Mouse (Mus musculus): ENCODE data around the gene Ear10. TPM values are rescaled to one million over a fixed set of nuclear protein-coding genes. Genes with fewer than 3 reads are reported as not detected.
A peak's percentile ranks its signal among the peaks of the same experiment; 100 is the strongest.
"Not testable (repeated sequence)": the region's sequence is repeated elsewhere in the genome, so short reads cannot be mapped to it uniquely, and the experiment has no call there.

The Ear10 gene
- not detected in 2 replicates for polyA plus RNA-seq (2015; fragmentation: Nextera tagmentation; extraction: Ambion mirVana)

DNA sequence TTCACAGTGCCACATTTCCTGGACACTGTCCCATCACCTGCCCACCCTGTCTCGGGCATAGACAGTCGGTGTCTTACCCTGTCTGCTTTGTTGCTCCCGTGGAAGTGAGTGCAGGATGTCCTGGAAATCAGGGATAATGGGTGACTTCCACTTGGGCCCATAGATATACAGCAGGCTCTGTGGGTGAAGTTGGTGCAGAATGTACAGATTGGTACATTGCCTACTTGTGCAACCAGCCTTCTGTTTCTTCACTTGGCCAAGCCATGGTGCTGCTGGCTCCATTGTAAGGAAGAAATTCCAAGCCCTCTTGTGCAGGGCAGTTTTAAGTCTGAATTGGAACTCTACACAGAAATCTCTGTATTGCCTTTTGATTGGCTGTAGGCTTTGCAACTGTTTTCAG is at the start of gene Ear10:
Ear10 (minus strand) TSS at position 101 of the 400 bp plus-strand sequence.
- H3K36me3 ChIP-seq (replicated peaks); H3K27ac ChIP-seq (replicated peaks); H3K4me1 ChIP-seq (replicated peaks); H3K9me3 ChIP-seq (replicated peaks); H3K9ac ChIP-seq; ATAC-seq (ENCODE audit: insufficient read depth); H3K27me3 ChIP-seq; H3K4me3 ChIP-seq (replicated peaks); H3K4me2 ChIP-seq: not testable (repeated sequence)
- WGBS (ENCODE audit: insufficient replicate concordance): 57% methylated on average over 3 of the region's 3 CpGs

GRCm38 (mm10) chr14:43956769-43957168 is 33.4 kb upstream of the Ear10 start, which contains the start of gene Ang5:
Ang5 (plus strand) TSS chr14:43957069.
- H3K4me2 ChIP-seq; H3K4me3 ChIP-seq (replicated peaks); H3K9ac ChIP-seq; ATAC-seq (ENCODE audit: insufficient read depth); H3K27me3 ChIP-seq; H3K27ac ChIP-seq (replicated peaks); H3K36me3 ChIP-seq (replicated peaks); H3K9me3 ChIP-seq (replicated peaks); H3K4me1 ChIP-seq (replicated peaks): not testable (repeated sequence)
- WGBS (ENCODE audit: insufficient replicate concordance): no CpG with 5 or more reads among the region's 2 CpGs

- H3K27ac ChIP-seq (replicated peaks); H3K4me3 ChIP-seq (replicated peaks); H3K4me2 ChIP-seq; ATAC-seq (ENCODE audit: insufficient read depth); H3K4me1 ChIP-seq (replicated peaks); H3K9ac ChIP-seq; H3K9me3 ChIP-seq (replicated peaks); H3K36me3 ChIP-seq (replicated peaks); H3K27me3 ChIP-seq: not testable (repeated sequence)
- no CpG with 5 or more reads among the region's 1 CpGs for WGBS (ENCODE audit: insufficient replicate concordance)
Observed at GRCm38 (mm10) chr14:43955074-43955473, 31.7 kb upstream of the Ear10 start.

GRCm38 (mm10) chr14:43953382-43953781 is 30.0 kb upstream of the Ear10 start:
- H3K27ac ChIP-seq (replicated peaks); H3K4me3 ChIP-seq (replicated peaks); H3K36me3 ChIP-seq (replicated peaks); H3K4me1 ChIP-seq (replicated peaks); H3K4me2 ChIP-seq; H3K27me3 ChIP-seq; H3K9me3 ChIP-seq (replicated peaks); H3K9ac ChIP-seq; ATAC-seq (ENCODE audit: insufficient read depth): not testable (repeated sequence)
- WGBS (ENCODE audit: insufficient replicate concordance): 2% methylated on average over 2 of the region's 2 CpGs

DNA sequence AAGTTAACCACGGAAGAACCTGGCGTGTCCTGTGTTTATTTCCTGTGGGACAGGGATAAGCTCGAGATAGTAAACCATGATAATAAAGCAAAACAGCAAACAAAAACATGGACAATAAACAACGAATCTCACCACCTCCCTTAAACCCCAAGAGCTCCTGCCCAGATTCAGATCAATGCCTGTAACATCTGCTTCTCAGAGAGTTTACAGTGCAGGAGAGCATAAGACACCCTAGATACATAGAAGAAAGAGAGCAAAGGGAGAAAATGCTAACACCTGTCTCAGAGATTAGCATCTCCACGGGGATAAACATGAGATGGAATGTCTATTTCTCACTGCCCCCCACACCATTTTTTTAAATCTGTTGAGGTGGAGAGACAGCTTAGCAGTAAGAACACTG is 10.0 kb upstream of the Ear10 start:
- 43% methylated on average over 5 of the region's 5 CpGs for WGBS (ENCODE audit: insufficient replicate concordance)

DNA sequence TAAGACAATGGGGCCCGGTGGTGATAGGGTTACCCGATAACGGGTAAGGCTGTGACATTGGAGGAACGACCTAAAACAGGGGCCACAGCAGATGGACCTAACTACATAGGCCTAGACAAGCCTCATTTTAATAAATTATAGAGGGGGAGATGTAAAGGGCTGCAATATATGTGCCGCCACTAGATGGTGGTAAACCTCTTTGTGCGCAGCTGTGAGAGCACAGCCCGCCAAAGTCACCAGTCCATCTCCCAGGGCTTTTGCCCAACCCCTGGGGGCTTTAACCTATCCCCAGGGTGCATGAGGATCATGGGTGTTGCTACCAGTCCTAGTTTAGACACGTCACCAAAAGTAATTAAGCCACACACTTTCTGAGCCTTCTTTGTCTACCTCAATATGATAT is 9.6 kb upstream of the Ear10 start:
- H3K4me2 ChIP-seq; H3K27me3 ChIP-seq; ATAC-seq (ENCODE audit: insufficient read depth); H3K4me3 ChIP-seq (replicated peaks); H3K9me3 ChIP-seq (replicated peaks); H3K9ac ChIP-seq; H3K36me3 ChIP-seq (replicated peaks); H3K27ac ChIP-seq (replicated peaks): not testable (repeated sequence)
- H3K4me1 ChIP-seq (replicated peaks): peaks cover 15% of the 10 kb centered on the region
- WGBS (ENCODE audit: insufficient replicate concordance): 10% methylated on average over 8 of the region's 8 CpGs

More for the DNA sequence above, 10.0 kb upstream of the Ear10 start:
- H3K9me3 ChIP-seq (replicated peaks); H3K9ac ChIP-seq; H3K27me3 ChIP-seq; ATAC-seq (ENCODE audit: insufficient read depth); H3K4me3 ChIP-seq (replicated peaks); H3K27ac ChIP-seq (replicated peaks); H3K4me2 ChIP-seq; H3K36me3 ChIP-seq (replicated peaks): not testable (repeated sequence)
- peaks cover 15% of the 10 kb centered on the region for H3K4me1 ChIP-seq (replicated peaks)

DNA sequence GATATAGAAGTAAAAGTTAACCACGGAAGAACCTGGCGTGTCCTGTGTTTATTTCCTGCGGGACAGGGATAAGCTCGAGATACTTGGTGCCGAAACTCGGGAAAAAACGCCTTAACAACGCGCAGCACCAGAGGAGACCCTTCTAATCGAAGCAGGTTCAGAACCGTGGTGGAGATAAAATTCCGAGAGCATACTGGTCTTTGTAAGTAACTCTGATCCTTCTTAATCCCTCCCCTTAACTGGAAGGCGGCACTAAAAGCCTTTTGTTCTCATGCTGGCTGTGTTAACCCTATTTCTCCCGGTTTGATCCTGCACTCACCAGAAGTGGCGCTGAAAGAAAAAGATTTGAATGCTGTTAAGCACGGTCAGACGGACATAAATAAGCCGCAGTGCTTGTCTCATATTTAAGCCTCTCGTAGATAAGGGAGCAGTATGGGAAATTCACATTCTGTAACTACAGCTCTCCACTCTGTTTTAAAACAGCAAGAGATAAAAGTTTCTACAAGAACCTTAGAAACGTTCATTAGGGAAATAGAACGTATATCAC is 2.1 kb upstream of the Ear10 start:
- Histone ChIP-seq H3K27ac (replicated peaks) (peak overlapping the region; percentile 66), H3K4me2 (peak overlapping the region; percentile 72), H3K4me3 (replicated peaks) (peak overlapping the region; percentile 60), H3K9ac (peak overlapping the region; percentile 51)
- not testable (repeated sequence) for H3K4me1 ChIP-seq (replicated peaks); H3K9me3 ChIP-seq (replicated peaks); H3K27me3 ChIP-seq; H3K36me3 ChIP-seq (replicated peaks)
- peak; percentile 58; the same call in 1 of the 2 replicates for ATAC-seq (ENCODE audit: insufficient read depth)
- 7% methylated on average over 21 of the region's 21 CpGs for WGBS (ENCODE audit: insufficient replicate concordance)

DNA sequence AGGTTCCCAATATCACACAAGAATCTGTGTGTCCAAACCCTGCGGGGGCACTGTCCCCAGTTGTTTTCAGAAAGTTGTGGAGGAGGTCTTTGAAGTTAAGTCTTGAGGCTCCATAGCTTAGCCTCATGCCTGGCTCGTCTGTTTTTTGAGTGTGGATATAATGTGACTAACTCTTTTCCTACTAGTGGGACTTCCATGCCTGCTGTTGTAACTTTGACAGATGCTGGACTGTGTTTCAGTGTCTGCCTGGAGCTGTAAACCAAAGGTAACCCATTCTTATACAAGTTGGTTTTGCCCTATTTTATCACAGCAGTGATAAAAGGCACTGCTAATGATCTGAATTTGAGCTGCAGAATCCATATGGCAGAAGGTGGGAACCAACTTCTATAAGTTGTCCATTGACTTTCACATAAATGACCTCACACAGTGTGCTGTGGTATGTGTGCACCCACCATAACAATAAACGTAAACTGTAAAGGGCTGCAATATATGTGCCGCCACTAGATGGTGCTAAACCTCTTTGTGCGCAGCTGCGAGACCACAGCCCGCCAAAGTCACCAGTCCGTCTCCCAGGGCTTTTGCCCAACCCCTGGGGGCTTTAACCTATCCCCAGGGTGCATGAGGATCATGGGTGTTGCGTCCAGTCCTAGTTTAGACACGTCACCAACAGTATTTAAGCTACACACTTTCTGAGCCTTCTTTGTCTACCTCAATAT is 1.5 kb upstream of the Ear10 start, which contains the start of gene Gm8113:
Gm8113 (plus strand) TSS at position 703 of the 716 bp plus-strand sequence.
- Histone ChIP-seq H3K4me3 (replicated peaks) (peak within 1 kb of the TSS; percentile 60), H3K9ac (peak within 1 kb of the TSS; percentile 51), H3K27ac (replicated peaks) (peak within 1 kb of the TSS; percentile 66), H3K4me2 (peak within 1 kb of the TSS; percentile 72)
- H3K9me3 ChIP-seq (replicated peaks); H3K4me1 ChIP-seq (replicated peaks); H3K36me3 ChIP-seq (replicated peaks); H3K27me3 ChIP-seq: not testable (repeated sequence)
- peak; percentile 84 for ATAC-seq (ENCODE audit: insufficient read depth)
- WGBS (ENCODE audit: insufficient replicate concordance): 8% methylated on average over 10 of the region's 10 CpGs

- H3K4me2 ChIP-seq; ATAC-seq (ENCODE audit: insufficient read depth); H3K27me3 ChIP-seq; H3K9me3 ChIP-seq (replicated peaks); H3K4me1 ChIP-seq (replicated peaks); H3K27ac ChIP-seq (replicated peaks); H3K4me3 ChIP-seq (replicated peaks); H3K9ac ChIP-seq; H3K36me3 ChIP-seq (replicated peaks): not testable (repeated sequence)
Observed at GRCm38 (mm10) chr14:43918214-43918613, 5.1 kb downstream of the Ear10 start.

DNA sequence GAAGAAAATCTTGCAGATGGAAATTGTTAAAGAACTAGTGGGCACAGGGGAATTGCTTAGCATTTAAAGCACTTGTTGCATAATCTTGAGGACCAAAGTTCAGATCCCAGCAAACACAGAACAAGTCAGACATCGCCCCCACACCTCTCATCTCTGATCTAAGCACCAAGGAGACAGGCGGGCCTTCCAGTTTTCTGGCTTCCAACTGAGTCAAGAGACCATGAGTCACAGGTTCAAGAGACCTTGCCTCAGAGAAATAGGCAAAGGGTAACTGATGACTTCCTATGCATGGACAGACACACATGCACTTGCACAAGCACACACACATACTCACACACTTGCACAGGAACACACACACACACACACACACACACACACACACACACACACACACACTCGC is 24.8 kb downstream of the Ear10 start:
- not testable (repeated sequence) for H3K4me2 ChIP-seq; H3K27ac ChIP-seq (replicated peaks); H3K27me3 ChIP-seq; H3K9ac ChIP-seq; H3K9me3 ChIP-seq (replicated peaks); H3K4me1 ChIP-seq (replicated peaks); H3K36me3 ChIP-seq (replicated peaks); ATAC-seq (ENCODE audit: insufficient read depth); H3K4me3 ChIP-seq (replicated peaks)
- WGBS (ENCODE audit: insufficient replicate concordance): 62% methylated on average over 3 of the region's 3 CpGs

DNA sequence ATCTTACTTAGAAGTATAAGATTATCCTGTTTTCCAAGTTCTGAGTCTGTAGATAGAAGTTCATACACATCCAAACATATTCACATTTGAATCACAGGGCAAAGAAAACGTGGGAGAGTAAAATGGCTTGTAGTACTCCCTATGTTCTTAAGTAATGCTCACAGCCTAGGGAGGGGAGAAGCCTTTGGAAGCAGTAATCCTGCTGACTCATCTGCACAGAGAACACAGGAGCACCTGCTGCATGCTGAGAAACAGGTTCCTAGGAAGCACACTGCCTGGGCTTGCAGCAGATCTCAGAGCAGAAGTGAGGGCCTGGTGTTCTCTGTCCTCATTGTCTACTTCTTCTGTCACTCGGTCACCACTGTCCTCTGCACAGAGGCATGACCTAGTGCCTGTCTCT is 28.0 kb downstream of the Ear10 start:
- not testable (repeated sequence) for H3K9me3 ChIP-seq (replicated peaks); H3K4me1 ChIP-seq (replicated peaks); H3K36me3 ChIP-seq (replicated peaks); H3K4me3 ChIP-seq (replicated peaks); H3K9ac ChIP-seq; H3K4me2 ChIP-seq; H3K27ac ChIP-seq (replicated peaks); H3K27me3 ChIP-seq; ATAC-seq (ENCODE audit: insufficient read depth)
- WGBS (ENCODE audit: insufficient replicate concordance): 26% methylated on average over 1 of the region's 2 CpGs

DNA sequence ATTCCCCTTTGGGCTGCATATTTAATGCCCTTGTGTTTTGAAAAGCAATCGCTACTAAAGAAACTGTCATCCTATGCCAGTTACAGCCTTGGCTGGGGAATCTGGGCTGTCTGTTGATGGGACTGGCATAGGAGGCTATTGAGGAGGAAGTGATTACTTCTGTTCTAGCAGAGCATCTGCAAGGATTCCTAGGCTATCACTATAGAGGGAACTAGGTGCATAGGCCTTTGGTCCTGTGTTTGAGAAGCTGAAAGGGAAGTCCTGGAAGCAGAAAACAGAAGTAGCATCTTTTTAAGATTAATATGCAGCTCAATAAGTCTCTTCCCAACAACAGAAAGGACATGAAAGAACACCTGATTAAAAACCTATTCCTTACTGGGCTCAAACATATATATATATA is 32.1 kb downstream of the Ear10 start:
- not testable (repeated sequence) for H3K27me3 ChIP-seq; ATAC-seq (ENCODE audit: insufficient read depth); H3K36me3 ChIP-seq (replicated peaks); H3K27ac ChIP-seq (replicated peaks); H3K9ac ChIP-seq; H3K9me3 ChIP-seq (replicated peaks); H3K4me3 ChIP-seq (replicated peaks); H3K4me1 ChIP-seq (replicated peaks); H3K4me2 ChIP-seq
- WGBS (ENCODE audit: insufficient replicate concordance): 84% methylated on average over 1 of the region's 1 CpGs

All from liver, embryonic 15.5 days (tissue).